In the genomic region with DNA sequence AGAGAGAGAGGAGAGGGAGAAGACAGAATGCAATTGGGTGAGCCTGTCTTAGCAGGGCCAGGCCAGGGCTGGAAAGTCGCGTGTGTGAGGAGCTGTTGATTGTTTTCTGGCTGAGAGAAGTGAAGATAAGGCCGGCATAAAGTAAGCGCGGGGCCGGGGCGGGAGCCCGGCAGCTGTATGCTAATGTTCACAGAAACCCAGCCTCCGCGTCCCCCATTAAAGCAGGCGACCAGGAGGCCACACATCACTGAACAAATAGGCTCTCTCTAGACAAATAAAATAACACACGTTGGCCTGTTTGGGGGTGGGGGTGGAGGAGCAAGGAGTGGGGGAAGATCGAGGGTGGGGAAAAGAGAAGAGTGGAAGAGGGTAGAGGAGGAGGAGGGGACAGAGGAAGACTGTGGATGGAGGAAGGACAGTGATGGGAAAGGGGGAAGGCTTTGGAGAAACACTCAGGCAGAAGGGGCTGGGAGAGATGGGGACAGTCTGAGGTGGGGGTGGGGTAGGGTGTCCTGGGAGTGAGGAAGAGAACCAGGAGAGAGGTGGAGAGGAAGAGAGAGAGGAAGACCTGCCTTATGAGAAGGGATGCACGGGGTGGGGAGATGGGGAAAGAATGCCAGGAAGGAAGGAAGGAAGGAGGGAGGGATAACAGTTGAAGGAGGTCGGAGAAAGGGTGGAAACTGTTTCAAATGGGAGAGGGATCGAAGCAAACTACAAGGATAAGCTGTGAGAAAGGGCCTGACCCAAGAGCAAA, we compare ENCODE assay signal across 8 mouse cellular contexts. TPM values are rescaled to one million over a fixed set of nuclear protein-coding genes. Genes with fewer than 3 reads are reported as not detected.
A peak's percentile ranks its signal among the peaks of the same experiment; 100 is the strongest.
DNase-seq lines count a peak whose midpoint lies in the region; ATAC-seq and TF ChIP-seq lines count a peak whose summit lies in the region.

No protein-coding gene starts in this region.

- no peak for TF ChIP-seq CTCF in hindbrain, postnatal 0 days (IDR thresholded peaks at IDR 0.05; ENCODE audit: low read depth)
- TF ChIP-seq CTCF in gastrocnemius, adult 2 months (IDR thresholded peaks at IDR 0.05), result no peak

- peaks cover 28% of the 10 kb centered on the region for H3K4me1 ChIP-seq in embryonic facial prominence, embryonic 15.5 days
- peaks cover 11% of the 10 kb centered on the region; the same call in 1 of the 2 replicates for H3K4me1 ChIP-seq in hindbrain, postnatal 0 days (ENCODE audit: insufficient read depth, low read length)

- 5% methylated on average over 16 of the region's 16 CpGs for WGBS in embryonic facial prominence, embryonic 15.5 days
- 4% methylated on average over 16 of the region's 16 CpGs for WGBS in hindbrain, postnatal 0 days

- no peak for ATAC-seq in embryonic facial prominence, embryonic 15.5 days (ENCODE audit: insufficient number of reproducible peaks, low FRiP score, low TSS enrichment, low read depth)
- ATAC-seq in hindbrain, postnatal 0 days, result no peak

- H3K27ac ChIP-seq in embryonic facial prominence, embryonic 15.5 days (replicated peaks), result no peak overlapping the region
- H3K27ac ChIP-seq in hindbrain, postnatal 0 days, result no peak overlapping the region
- no peak overlapping the region for H3K27ac ChIP-seq in gastrocnemius, adult 2 months

- no peaks in the 10 kb centered on the region for H3K36me3 ChIP-seq in embryonic facial prominence, embryonic 15.5 days
- H3K36me3 ChIP-seq in hindbrain, postnatal 0 days (ENCODE audit: insufficient read depth, low read length), result no peaks in the 10 kb centered on the region

- intact Hi-C loops in gastrocnemius, adult 2 months (cut with DNase I), result loop anchor here (10.0 kb wide), 1 partner anchor 167 kb away; no protein-coding TSS in a partner anchor

- H3K27me3 ChIP-seq in embryonic facial prominence, embryonic 15.5 days, result peaks cover 75% of the 10 kb centered on the region
- H3K27me3 ChIP-seq in hindbrain, postnatal 0 days (ENCODE audit: insufficient read depth, low read length), result peaks cover 5% of the 10 kb centered on the region; the same call in 1 of the 2 replicates

- no peak overlapping the region for H3K4me3 ChIP-seq in embryonic facial prominence, embryonic 15.5 days (replicated peaks)
- H3K4me3 ChIP-seq in hindbrain, postnatal 0 days (ENCODE audit: low read length), result no peak overlapping the region
- H3K4me3 ChIP-seq in gastrocnemius, adult 2 months, result no peak overlapping the region

- peak; percentile 18 for DNase-seq in lung, postnatal 10 days
- no peak for DNase-seq in lung, adult 18-20 months
- DNase-seq in hindbrain, postnatal 0 days (ENCODE audit: low spot score), result peak; percentile 49
- peak; percentile 28 for DNase-seq in right cerebral cortex, postnatal 4 days
- DNase-seq in gastrocnemius, adult 2 months, result no peak
- DNase-seq in adrenal gland, adult 2 months, result no peak
- no peak for DNase-seq in gastrocnemius, postnatal 25 days

- no peak overlapping the region for H3K9ac ChIP-seq in embryonic facial prominence, embryonic 15.5 days
- no peak overlapping the region for H3K9ac ChIP-seq in hindbrain, postnatal 0 days (replicated peaks; ENCODE audit: low read length)

- peak overlapping the region; percentile 47; the same call in 1 of the 2 replicates for H3K4me2 ChIP-seq in embryonic facial prominence, embryonic 15.5 days (replicated peaks)
- peak overlapping the region; percentile 54 for H3K4me2 ChIP-seq in hindbrain, postnatal 0 days (ENCODE audit: low read depth, low read length)

- no peaks in the 10 kb centered on the region for H3K9me3 ChIP-seq in embryonic facial prominence, embryonic 15.5 days (replicated peaks)
- H3K9me3 ChIP-seq in hindbrain, postnatal 0 days (ENCODE audit: low read length), result no peaks in the 10 kb centered on the region

RNA-seq across cellular contexts. Expression of a gene that starts 4.3 kb away (rescaled TPM):
- 1.4 and 1.7 TPM in 2 replicates for polyA plus RNA-seq in embryonic facial prominence, embryonic 15.5 days (2015; fragmentation: Nextera tagmentation; extraction: Ambion mirVana)
- total RNA-seq in hindbrain, postnatal 0 days (2014; rRNA removed), result 42.7 and 44.0 TPM in 2 replicates
- polyA plus RNA-seq in hindbrain, postnatal 0 days (2015; fragmentation: Nextera tagmentation; extraction: Ambion mirVana), result 4.2 and 4.4 TPM in 2 replicates
- not detected for total RNA-seq in gastrocnemius, adult 2 months (2021)
- total RNA-seq in adrenal gland, adult 2 months (2021), result 1 to 10 TPM; 3.7 to 10.0 TPM
- polyA plus RNA-seq in adrenal gland, adult 2 months (2012; rRNA removed), result 11.8 and 23.1 TPM in 2 replicates
- not detected for total RNA-seq in gastrocnemius, postnatal 25 days (2021)

Comparison
In these comparisons a context has a peak if more than half of its experiments do, and no peak if none do; other contexts are left out.
1. DNase-seq: peak in lung, postnatal 10 days (single experiment), hindbrain, postnatal 0 days (single experiment) and right cerebral cortex, postnatal 4 days (single experiment); none in lung, adult 18-20 months (0 of 2), gastrocnemius, adult 2 months (single experiment), adrenal gland, adult 2 months (single experiment) and gastrocnemius, postnatal 25 days (single experiment).
2. RNA of a gene that starts 4.3 kb away (total RNA-seq): 42.7 to 44.0 TPM in hindbrain, postnatal 0 days and 3.7 to 10.0 TPM in adrenal gland, adult 2 months; not detected in gastrocnemius, adult 2 months and not detected in gastrocnemius, postnatal 25 days; every median in the first group is over 4 times any median in the second.